22 mouse cellular contexts compared by ENCODE assay signal in the genomic region with DNA sequence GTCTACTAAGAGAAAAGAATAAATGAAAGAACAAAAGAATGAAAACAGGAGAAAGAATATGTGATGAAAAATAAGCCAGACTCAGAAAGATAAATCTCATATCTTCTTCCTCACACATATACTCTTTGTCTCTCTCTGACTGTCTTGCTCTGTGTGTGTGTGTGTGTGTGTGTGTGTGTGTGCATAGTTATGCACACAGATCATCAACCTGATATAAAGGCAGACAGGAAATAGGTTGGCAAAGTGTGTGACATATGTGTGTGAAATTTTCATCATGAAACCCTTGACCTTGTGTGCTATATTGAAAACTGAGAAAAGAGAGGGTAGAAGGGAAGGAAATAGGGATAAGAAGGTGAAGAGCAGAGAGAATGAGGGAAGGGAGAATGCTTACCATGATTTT.
DNase-seq lines count a peak whose midpoint lies in the region; ATAC-seq and TF ChIP-seq lines count a peak whose summit lies in the region.
"Had no signal": no experiment of that assay in that cellular context is flagged by ENCODE, and none has a peak within 500 bp of the region (broad histone marks: within the 10 kb centered on the region; RNA-seq: fewer than 3 reads in every experiment).

No protein-coding gene starts in this region.

- peak; percentile 52 for DNase-seq in CD4-positive, CD25-positive, alpha-beta regulatory T cell, adult 2 months (ENCODE audit: low read depth, low spot score)
- peak; percentile 35 for DNase-seq in naive thymus-derived CD4-positive, alpha-beta T cell, adult 2 months (ENCODE audit: low read depth)
- DNase-seq in layer of hippocampus, postnatal 25 days (ENCODE audit: extremely low spot score in 1 of 2, low spot score in 1 of 2), result no peak
- no peak for DNase-seq in left cerebral cortex, adult 9 months (ENCODE audit: low spot score in 2 of 2)
- no peak for DNase-seq in gastrocnemius, adult 2 months
- DNase-seq: adrenal gland, adult 2 months; adrenal gland, adult 8-10 months; adrenal gland, postnatal 10 days; adrenal gland, postnatal 14 days; adrenal gland, postnatal 25 days; adrenal gland, postnatal 36 days; B cell, adult 2 months; cerebellum, adult 11 months; cerebellum, adult 11-12 months; cerebellum, adult 18-20 months; cerebellum, adult 2 months; cerebellum, adult 8-10 months had no signal

- intact Hi-C loops in gastrocnemius, adult 2 months (cut with DNase I), result no loop called here

- H3K4me3 ChIP-seq in gastrocnemius, adult 2 months, result no peak overlapping the region

- TF ChIP-seq CTCF in gastrocnemius, adult 2 months (IDR thresholded peaks at IDR 0.05), result no peak

- H3K27ac ChIP-seq in gastrocnemius, adult 2 months, result no peak overlapping the region

- ATAC-seq in CD4-positive, CD25-positive, alpha-beta regulatory T cell, adult 4 months, result peak; percentile 72
- peak; percentile 48 for ATAC-seq in inflammation-experienced regulatory T-cells, adult 6 months
- ATAC-seq in cerebellum, adult (ENCODE audit: insufficient number of reproducible peaks, low FRiP score, low TSS enrichment), result no peak
- ATAC-seq: activated CD4-positive, CD25-positive, alpha-beta regulatory T cell, adult 4 months; Patski had no signal

Comparison
In these comparisons a context has a peak if more than half of its experiments do, and no peak if none do; other contexts are left out.
1. DNase-seq: peak in CD4-positive, CD25-positive, alpha-beta regulatory T cell, adult 2 months (single experiment) and naive thymus-derived CD4-positive, alpha-beta T cell, adult 2 months (single experiment); none in layer of hippocampus, postnatal 25 days (0 of 2), left cerebral cortex, adult 9 months (0 of 2) and gastrocnemius, adult 2 months (single experiment).